Mouse (Mus musculus): ENCODE results near the gene Olfr1122. TPM values are rescaled to one million over a fixed set of nuclear protein-coding genes. Genes with fewer than 3 reads are reported as not detected.
"Not testable (repeated sequence)": the region's sequence is repeated elsewhere in the genome, so short reads cannot be mapped to it uniquely, and the experiment has no call there.

Olfr1122 gene
- total RNA-seq (2021), result under 1 TPM in 1 of 2 experiments, not detected in 1; 0.07 TPM
- long read RNA-seq, experiment 1, result 0 reads
- long read RNA-seq, experiment 2, result 0 reads

DNA sequence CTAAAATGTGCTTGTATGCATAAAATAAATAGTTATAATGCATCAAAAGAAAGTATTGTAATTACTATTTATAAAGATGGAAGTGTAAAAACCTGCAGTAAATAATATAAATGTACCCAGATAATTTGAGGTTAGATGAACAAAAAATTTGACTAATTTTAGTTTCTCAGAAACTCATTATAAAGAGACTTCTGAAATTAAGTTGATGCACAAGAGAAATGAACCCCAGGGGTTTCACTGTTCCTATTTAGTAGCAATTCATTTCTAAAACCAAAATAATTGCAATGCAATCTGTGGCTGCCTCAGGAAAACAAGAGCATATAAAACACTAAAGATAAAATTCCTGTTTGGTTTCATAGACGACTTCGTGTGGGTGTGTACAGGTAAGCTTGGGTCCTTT is at the start of gene Olfr1122:
TSS of gene Olfr1122 (plus strand) at position 301 of the 400 bp plus-strand sequence.
- no peak for DNase-seq (ENCODE audit: low spot score in 2 of 2)
- intact Hi-C loops (cut with DNase I), result no loop called here

DNA sequence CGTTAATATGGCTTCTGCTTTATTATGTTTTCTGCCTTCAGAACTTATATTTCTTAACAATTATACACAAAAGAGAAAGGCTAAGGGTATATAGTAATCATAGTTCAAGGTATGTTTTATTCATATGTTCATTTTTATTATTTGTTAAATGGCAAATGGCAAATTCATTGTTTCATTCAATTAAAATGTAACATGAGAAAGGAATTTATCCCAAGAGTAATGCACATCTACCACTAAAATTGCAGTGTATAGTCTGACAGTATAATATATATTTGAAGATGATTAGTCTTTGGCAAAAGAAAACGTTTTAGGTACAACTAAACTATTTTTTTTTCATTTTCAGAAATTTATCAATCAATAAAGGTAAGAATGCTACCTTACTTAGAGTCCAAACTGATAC is 31.1 kb upstream of the Olfr1122 start, which contains the start of gene Olfr1120:
TSS of gene Olfr1120 (plus strand) at position 301 of the 400 bp plus-strand sequence.
- intact Hi-C loops (cut with DNase I), result no loop called here

DNA sequence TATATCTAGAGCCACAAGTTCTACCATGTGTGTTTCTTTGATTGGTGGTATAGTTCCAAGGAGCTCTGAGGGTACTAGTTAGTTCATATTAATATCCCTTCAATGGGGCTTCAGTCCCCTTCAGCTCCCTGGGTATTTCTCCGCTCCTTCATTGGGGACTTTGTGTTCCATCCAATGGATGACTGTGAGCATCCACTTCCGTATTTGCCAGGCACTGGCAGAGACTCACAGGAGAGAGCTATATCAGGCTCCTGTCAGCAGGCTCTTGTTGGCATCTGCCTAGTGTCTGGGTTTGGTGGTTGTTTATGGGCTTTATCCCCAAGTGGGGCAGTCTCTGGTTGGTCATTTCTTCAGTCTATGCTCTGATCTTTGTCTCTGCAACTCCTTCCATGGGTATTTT is 25.5 kb upstream of the Olfr1122 start:
- DNase-seq (ENCODE audit: low spot score in 2 of 2); intact Hi-C loops (cut with DNase I): not testable (repeated sequence)

More for the DNA sequence above, 31.1 kb upstream of the Olfr1122 start, which contains the start of gene Olfr1120:
- no peak for DNase-seq (ENCODE audit: low spot score in 2 of 2)

DNA sequence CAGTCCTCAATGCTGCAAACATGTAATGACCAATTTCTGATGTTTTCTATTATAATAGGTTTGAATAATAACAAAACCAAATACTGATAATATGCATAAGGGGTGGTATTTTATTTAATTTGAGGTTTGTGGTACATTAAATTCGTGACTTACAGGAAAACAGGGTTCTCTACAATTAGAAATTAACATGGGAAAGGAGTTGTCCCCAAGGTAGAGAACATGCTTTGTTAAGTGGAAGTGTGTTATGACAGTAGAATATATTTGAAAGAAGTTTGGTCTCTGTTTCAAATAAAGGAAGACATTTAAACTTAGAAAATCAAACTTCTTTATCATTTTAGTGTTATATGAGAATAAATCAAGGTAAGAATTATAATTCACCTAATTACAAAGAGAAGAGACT is 16.1 kb upstream of the Olfr1122 start, which contains the start of gene Olfr1121:
TSS of gene Olfr1121 (plus strand) at position 301 of the 400 bp plus-strand sequence.
- intact Hi-C loops (cut with DNase I), result no loop called here
- no peak for DNase-seq (ENCODE audit: low spot score in 2 of 2)

DNA sequence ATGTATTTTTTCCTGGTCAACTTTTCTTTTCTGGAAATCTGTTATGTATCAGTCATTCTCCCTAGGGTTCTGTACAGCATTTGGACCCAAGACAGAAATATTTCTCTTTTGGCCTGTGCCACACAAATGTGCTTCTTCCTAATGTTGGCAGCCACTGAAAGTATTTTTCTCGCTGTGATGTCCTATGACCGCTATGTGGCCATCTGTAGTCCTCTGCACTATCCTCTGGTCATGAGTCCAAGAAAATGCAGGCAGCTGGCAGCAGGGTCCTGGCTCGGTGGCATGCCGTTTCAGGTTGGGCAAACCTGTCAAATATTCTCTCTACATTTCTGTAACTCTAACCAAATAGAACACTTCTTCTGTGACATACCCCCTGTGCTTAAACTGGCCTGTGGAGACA is 13.9 kb upstream of the Olfr1122 start:
- intact Hi-C loops (cut with DNase I), result no loop called here
- no peak for DNase-seq (ENCODE audit: low spot score in 2 of 2)

DNA sequence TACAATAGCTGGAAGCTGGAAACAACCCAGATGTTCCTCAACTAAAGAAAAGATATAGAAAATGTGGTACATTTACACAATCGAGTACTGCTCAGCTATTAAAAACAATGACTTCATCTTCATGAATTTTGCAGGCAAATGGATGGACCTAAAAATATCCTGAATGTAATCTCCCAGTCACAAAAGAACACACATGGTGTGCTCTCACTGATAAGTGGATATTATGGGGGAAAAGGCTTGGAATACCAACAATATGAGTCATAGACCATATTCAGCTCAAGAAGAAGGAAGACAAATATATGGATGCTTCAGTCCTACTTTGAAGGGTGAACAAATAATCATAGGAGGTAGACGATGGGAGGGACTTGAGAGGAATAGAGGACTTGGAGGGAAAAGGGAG is 1.7 kb upstream of the Olfr1122 start:
- intact Hi-C loops (cut with DNase I), result no loop called here
- no peak for DNase-seq (ENCODE audit: low spot score in 2 of 2)

DNA sequence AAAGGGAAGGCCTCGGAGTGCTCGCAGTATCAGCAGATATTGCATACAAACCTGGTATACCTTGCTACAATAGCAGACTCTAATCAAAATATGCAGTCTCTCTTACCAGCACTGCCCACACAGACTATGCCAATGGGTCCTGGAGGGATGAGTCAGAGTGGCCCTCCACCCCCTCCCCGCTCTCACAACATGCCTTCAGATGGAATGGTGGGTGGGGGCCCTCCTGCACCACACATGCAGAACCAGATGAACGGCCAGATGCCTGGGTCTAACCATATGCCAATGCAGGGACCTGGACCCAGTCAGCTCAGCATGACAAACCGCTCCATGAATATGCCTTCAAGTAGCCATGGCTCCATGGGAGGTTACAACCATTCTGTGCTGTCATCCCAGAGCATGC is 8.0 kb downstream of the Olfr1122 start:
- DNase-seq (ENCODE audit: low spot score in 2 of 2); intact Hi-C loops (cut with DNase I): not testable (repeated sequence)

DNA sequence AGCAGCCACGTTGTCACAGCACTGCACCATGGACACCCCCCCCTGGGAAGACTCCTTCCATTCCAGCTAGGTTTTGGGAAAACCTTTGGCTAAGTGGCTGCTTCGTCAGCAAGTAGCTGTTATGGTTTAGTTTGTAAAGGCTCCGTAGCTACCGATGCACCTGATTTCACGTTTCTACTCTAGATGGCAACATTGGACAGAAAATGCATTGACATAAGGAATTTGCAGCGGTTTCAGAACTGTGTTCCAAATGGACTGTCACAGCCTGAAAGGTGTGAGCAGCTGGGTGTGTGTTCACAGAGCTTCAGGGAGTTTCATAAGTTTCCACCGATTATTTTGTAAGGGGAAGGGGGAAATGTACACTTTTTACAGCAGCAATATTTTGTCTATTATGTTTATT is 9.0 kb downstream of the Olfr1122 start:
- intact Hi-C loops (cut with DNase I), result not testable (repeated sequence)
- peak; percentile 6 to 15 for DNase-seq (ENCODE audit: low spot score in 2 of 2)

DNA sequence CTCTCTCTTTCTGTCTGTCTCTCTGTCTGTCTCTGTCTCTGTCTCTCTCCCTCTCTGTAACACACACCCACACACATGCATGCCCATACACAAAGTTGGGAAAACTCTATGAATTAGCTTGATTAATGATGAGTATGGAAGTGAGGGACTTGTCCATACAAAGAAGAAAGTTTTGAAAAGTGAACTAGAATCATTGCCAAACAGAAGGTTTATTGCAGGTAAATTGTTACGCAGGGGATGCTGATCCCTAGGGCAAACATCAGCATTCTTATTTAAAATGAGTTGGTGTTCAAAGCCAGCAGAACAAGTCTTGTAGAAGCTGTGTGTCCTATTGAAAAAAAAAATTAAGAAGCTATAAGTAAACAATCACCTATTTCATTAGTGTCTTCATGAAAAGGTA is 30.7 kb downstream of the Olfr1122 start, which contains the start of gene Olfr1123:
TSS of gene Olfr1123 (plus strand) at position 301 of the 400 bp plus-strand sequence.
- no peak for DNase-seq (ENCODE audit: low spot score in 2 of 2)
- intact Hi-C loops (cut with DNase I), result no loop called here

DNA sequence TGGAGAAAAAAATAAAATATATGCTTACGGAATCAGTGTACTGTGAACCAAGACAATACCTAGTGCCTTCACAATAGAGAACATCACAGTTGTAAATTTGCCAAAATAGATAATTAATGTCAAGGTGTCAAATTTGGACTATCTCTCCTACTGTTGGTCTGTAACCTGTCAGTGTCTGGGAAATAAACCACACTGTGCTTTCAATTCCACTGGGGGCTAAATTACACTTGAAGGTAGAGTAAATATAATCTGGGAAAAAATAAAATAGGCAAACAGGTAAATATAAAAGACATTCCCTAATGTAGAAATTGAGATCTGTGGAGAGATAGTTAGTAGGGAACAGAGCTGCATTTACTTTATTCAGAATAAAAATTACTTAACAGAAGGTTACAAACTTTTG is 44.3 kb downstream of the Olfr1122 start, which contains the start of gene Olfr1124:
TSS of gene Olfr1124 (plus strand) at position 301 of the 400 bp plus-strand sequence.
- no peak for DNase-seq (ENCODE audit: low spot score in 2 of 2)
- intact Hi-C loops (cut with DNase I), result no loop called here

DNA sequence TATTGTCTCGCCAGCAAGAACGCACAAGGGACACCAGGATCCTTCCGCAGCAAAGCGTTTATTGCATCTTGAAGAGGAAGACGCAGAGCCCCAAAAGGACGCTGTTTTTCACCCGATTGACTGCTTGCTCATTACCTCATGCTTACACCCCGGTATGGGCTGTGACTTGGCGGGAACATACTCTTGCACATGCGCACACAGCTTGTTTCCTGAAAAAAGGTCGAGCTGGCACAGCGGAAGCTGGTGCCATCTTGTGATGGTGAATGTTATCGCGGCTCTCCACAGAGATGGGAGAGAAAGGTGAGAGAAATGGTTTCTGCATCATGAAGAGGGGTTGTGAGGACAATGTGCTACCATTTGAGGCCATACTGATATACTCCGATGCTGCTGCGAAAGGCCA is 52.1 kb downstream of the Olfr1122 start:
- intact Hi-C loops (cut with DNase I), result no loop called here
- DNase-seq (ENCODE audit: low spot score in 2 of 2), result no peak

Other genes with a start within 250 kb of the Olfr1122 start
- gene Olfr1110, start 245.5 kb upstream of the Olfr1122 start, total RNA-seq (2021), result not detected
- gene Olfr1111, start 233.2 kb upstream of the Olfr1122 start, total RNA-seq (2021), result not detected
- not detected for gene Olfr1112, start 198.1 kb upstream of the Olfr1122 start, total RNA-seq (2021)
- not detected for gene Olfr1113, start 176.9 kb upstream of the Olfr1122 start, total RNA-seq (2021)
- not detected for gene Olfr1115, start 137.8 kb upstream of the Olfr1122 start, total RNA-seq (2021)
- gene Olfr1116, start 118.3 kb upstream of the Olfr1122 start, total RNA-seq (2021), result not detected
- not detected for gene Olfr1118, start 78.3 kb upstream of the Olfr1122 start, total RNA-seq (2021)
- gene Olfr1120, start 31.0 kb upstream of the Olfr1122 start, total RNA-seq (2021), result not detected
- not detected for gene Olfr1121, start 16.0 kb upstream of the Olfr1122 start, total RNA-seq (2021)
- gene Olfr1123, start 30.8 kb downstream of the Olfr1122 start, total RNA-seq (2021), result not detected
- gene Olfr1124, start 44.4 kb downstream of the Olfr1122 start, total RNA-seq (2021), result not detected
- gene Olfr1126, start 68.1 kb downstream of the Olfr1122 start, total RNA-seq (2021), result not detected
- gene Pramel7, start 111.2 kb downstream of the Olfr1122 start, total RNA-seq (2021), result not detected
- not detected for gene Pramel6, start 120.7 kb downstream of the Olfr1122 start, total RNA-seq (2021)
- not detected for gene Olfr153, start 145.9 kb downstream of the Olfr1122 start, total RNA-seq (2021)
- not detected for gene Olfr1128, start 159.7 kb downstream of the Olfr1122 start, total RNA-seq (2021)
- gene Olfr1129, start 188.1 kb downstream of the Olfr1122 start, total RNA-seq (2021), result not detected
- gene Olfr1130, start 220.4 kb downstream of the Olfr1122 start, total RNA-seq (2021), result not detected
- gene Olfr1131, start 241.3 kb downstream of the Olfr1122 start, total RNA-seq (2021), result not detected